ENCODE assay signal across 8 mouse cellular contexts in the genomic region with DNA sequence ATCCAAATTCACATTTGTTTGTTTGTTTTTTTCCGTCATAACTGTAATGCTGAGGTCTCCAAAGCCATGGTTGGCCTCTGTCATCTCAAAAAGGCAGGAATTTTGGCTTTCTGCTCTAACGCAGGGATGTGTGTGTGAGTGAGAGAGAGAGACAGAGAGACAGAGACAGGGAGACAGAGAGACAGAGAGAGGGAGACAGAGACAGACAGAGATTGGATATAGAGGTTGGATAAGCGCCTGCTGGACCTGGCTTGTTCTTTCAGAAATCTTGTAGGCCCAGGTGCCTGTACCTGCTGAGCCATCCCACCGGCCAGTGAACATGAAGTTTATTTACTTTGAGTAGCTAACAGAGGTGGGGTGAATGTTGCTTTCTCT. TPM values are rescaled to one million over a fixed set of nuclear protein-coding genes. Genes with fewer than 3 reads are reported as not detected.
DNase-seq lines count a peak whose midpoint lies in the region; ATAC-seq and TF ChIP-seq lines count a peak whose summit lies in the region.

No protein-coding gene starts in this region.

- 33% methylated on average over 4 of the region's 4 CpGs for WGBS in forebrain, embryonic 10.5 days
- WGBS in forebrain, embryonic 16.5 days = 37% methylated on average over 4 of the region's 4 CpGs
- 29% methylated on average over 4 of the region's 4 CpGs for WGBS in thymus, adult 2 months
- 21% methylated on average over 4 of the region's 4 CpGs for WGBS in liver, embryonic 15.5 days (ENCODE audit: insufficient replicate concordance)

- intact Hi-C loops in gastrocnemius, postnatal 36 days (cut with DNase I) = loop anchor here (5.0 kb wide), 1 partner anchor 90 kb away; no protein-coding TSS in a partner anchor

- no peak for TF ChIP-seq POLR2A in thymus, adult 2 months (IDR thresholded peaks at IDR 0.05; ENCODE audit: control insufficient read depth, extremely low read depth, insufficient read depth, low read length, poor library complexity)

- H3K36me3 ChIP-seq in forebrain, embryonic 10.5 days (replicated peaks) = peaks cover 16% of the 10 kb centered on the region
- no peaks in the 10 kb centered on the region for H3K36me3 ChIP-seq in forebrain, embryonic 16.5 days (ENCODE audit: control insufficient read depth, insufficient read depth)
- H3K36me3 ChIP-seq in thymus, adult 2 months (ENCODE audit: control insufficient read depth, insufficient read depth, low read length) = peaks cover 3% of the 10 kb centered on the region; the same call in 1 of the 2 replicates
- H3K36me3 ChIP-seq in liver, embryonic 15.5 days (replicated peaks) = peaks cover 17% of the 10 kb centered on the region

- H3K27me3 ChIP-seq in forebrain, embryonic 10.5 days (ENCODE audit: poor library complexity, severe bottlenecking) = no peaks in the 10 kb centered on the region
- H3K27me3 ChIP-seq in forebrain, embryonic 16.5 days (replicated peaks; ENCODE audit: control insufficient read depth, insufficient read depth, low read length) = no peaks in the 10 kb centered on the region
- H3K27me3 ChIP-seq in thymus, adult 2 months (ENCODE audit: control insufficient read depth, insufficient read depth, low read length) = no peaks in the 10 kb centered on the region
- no peaks in the 10 kb centered on the region for H3K27me3 ChIP-seq in liver, embryonic 15.5 days

- no peaks in the 10 kb centered on the region for H3K9me3 ChIP-seq in forebrain, embryonic 10.5 days
- no peaks in the 10 kb centered on the region for H3K9me3 ChIP-seq in forebrain, embryonic 16.5 days (ENCODE audit: control insufficient read depth, low read length)
- H3K9me3 ChIP-seq in liver, embryonic 15.5 days (replicated peaks) = no peaks in the 10 kb centered on the region

- H3K27ac ChIP-seq in forebrain, embryonic 10.5 days = peak overlapping the region; percentile 97
- H3K27ac ChIP-seq in forebrain, embryonic 16.5 days (ENCODE audit: low read length) = no peak overlapping the region
- H3K27ac ChIP-seq in thymus, adult 2 months (ENCODE audit: control insufficient read depth, insufficient read depth, low read length) = peak overlapping the region; percentile 42; the same call in 1 of the 2 replicates
- H3K27ac ChIP-seq in liver, embryonic 15.5 days (replicated peaks) = peak overlapping the region; percentile 95

- peak overlapping the region; percentile 99 for H3K4me3 ChIP-seq in forebrain, embryonic 10.5 days
- H3K4me3 ChIP-seq in forebrain, embryonic 16.5 days (replicated peaks; ENCODE audit: low read length) = no peak overlapping the region; the same call in 1 of the 2 replicates
- H3K4me3 ChIP-seq in thymus, adult 2 months (ENCODE audit: control insufficient read depth, insufficient read depth, low read length) = peak overlapping the region; percentile 12; the same call in 1 of the 2 replicates
- H3K4me3 ChIP-seq in liver, embryonic 15.5 days (replicated peaks) = peak overlapping the region; percentile 100

- H3K4me1 ChIP-seq in forebrain, embryonic 10.5 days = peaks cover 20% of the 10 kb centered on the region
- H3K4me1 ChIP-seq in forebrain, embryonic 16.5 days (replicated peaks; ENCODE audit: control insufficient read depth, insufficient read depth, low read length) = peaks cover 12% of the 10 kb centered on the region
- H3K4me1 ChIP-seq in thymus, adult 2 months (replicated peaks; ENCODE audit: control insufficient read depth, insufficient read depth, low read length) = peaks cover 7% of the 10 kb centered on the region; the same call in 1 of the 2 replicates
- peaks cover 28% of the 10 kb centered on the region for H3K4me1 ChIP-seq in liver, embryonic 15.5 days (replicated peaks)

- no peak for DNase-seq in forebrain, embryonic 10.5 days (ENCODE audit: extremely low spot score, low spot score)
- DNase-seq in thymus, adult 2 months = no peak
- DNase-seq in thymus, postnatal 14 days = no peak
- no peak for DNase-seq in adrenal gland, postnatal 36 days
- DNase-seq in gastrocnemius, postnatal 36 days = no peak
- DNase-seq in right cerebral cortex, postnatal 10 days (ENCODE audit: low spot score in 2 of 2) = no peak

- ATAC-seq in forebrain, embryonic 16.5 days = no peak
- ATAC-seq in liver, embryonic 15.5 days (ENCODE audit: insufficient read depth) = peak; percentile 32

- no peak overlapping the region for H3K4me2 ChIP-seq in forebrain, embryonic 16.5 days (ENCODE audit: low read length)
- H3K4me2 ChIP-seq in liver, embryonic 15.5 days = peak overlapping the region; percentile 87

- no peak overlapping the region for H3K9ac ChIP-seq in forebrain, embryonic 16.5 days (replicated peaks; ENCODE audit: low read depth, low read length)
- peak overlapping the region; percentile 99 for H3K9ac ChIP-seq in liver, embryonic 15.5 days

- no peak for TF ChIP-seq CTCF in thymus, adult 2 months (IDR thresholded peaks at IDR 0.05; ENCODE audit: borderline replicate concordance, control insufficient read depth, extremely low read depth, insufficient read depth, low read length, poor library complexity)

RNA-seq across cellular contexts. Expression of gene Dpp8, which starts 0.3 kb away (rescaled TPM):
- polyA plus RNA-seq in forebrain, embryonic 10.5 days (2016; fragmentation: Nextera tagmentation; extraction: Ambion mirVana) = 39.1 and 46.7 TPM in 2 replicates
- polyA plus RNA-seq in forebrain, embryonic 16.5 days (2015; fragmentation: Nextera tagmentation; extraction: Ambion mirVana) = 46.4 and 48.7 TPM in 2 replicates
- 73.8 and 77.6 TPM in 2 replicates for polyA plus RNA-seq in thymus, adult 2 months (2012; rRNA removed)
- polyA plus RNA-seq in liver, embryonic 15.5 days (2015; fragmentation: Nextera tagmentation; extraction: Ambion mirVana) = 17.7 and 19.2 TPM in 2 replicates
- total RNA-seq in adrenal gland, postnatal 36 days (2021) = 100 to 1,000 TPM in 1 of 2 experiments, 10 to 100 TPM in 1; 88.0 to 104 TPM
- total RNA-seq in gastrocnemius, postnatal 36 days (2021) = 100 to 1,000 TPM in 1 of 2 experiments, 10 to 100 TPM in 1; 98.7 to 117 TPM

RNA-seq across cellular contexts. Expression of gene Hacd3, which starts 10.4 kb away (rescaled TPM):
- 105 and 112 TPM in 2 replicates for polyA plus RNA-seq in forebrain, embryonic 10.5 days (2016; fragmentation: Nextera tagmentation; extraction: Ambion mirVana)
- polyA plus RNA-seq in forebrain, embryonic 16.5 days (2015; fragmentation: Nextera tagmentation; extraction: Ambion mirVana) = 202 and 214 TPM in 2 replicates
- 32.5 and 35.3 TPM in 2 replicates for polyA plus RNA-seq in thymus, adult 2 months (2012; rRNA removed)
- polyA plus RNA-seq in liver, embryonic 15.5 days (2015; fragmentation: Nextera tagmentation; extraction: Ambion mirVana) = 51.2 and 56.1 TPM in 2 replicates
- total RNA-seq in adrenal gland, postnatal 36 days (2021) = 100 to 1,000 TPM; 251 to 350 TPM
- 10 to 100 TPM in 1 of 2 experiments, 1 to 10 TPM in 1; 9.1 to 10.3 TPM for total RNA-seq in gastrocnemius, postnatal 36 days (2021)
